In genomic region chr12:79806990-79807389, GRCm38 (mm10) we compare ENCODE assay signal across 12 mouse cellular contexts.
DNase-seq lines count a peak whose midpoint lies in the region; ATAC-seq and TF ChIP-seq lines count a peak whose summit lies in the region.
"Had no signal": no experiment of that assay in that cellular context is flagged by ENCODE, and none has a peak within 500 bp of the region (broad histone marks: within the 10 kb centered on the region; RNA-seq: fewer than 3 reads in every experiment).

No protein-coding gene starts in this region.

- peak overlapping the region; percentile 88 for H3K27ac ChIP-seq in forebrain, embryonic 10.5 days
- H3K27ac ChIP-seq in forebrain, postnatal 0 days (ENCODE audit: low read depth, low read length): no peak overlapping the region
- H3K27ac ChIP-seq in neural tube, embryonic 11.5 days (ENCODE audit: low read depth, low read length): peak overlapping the region; percentile 74
- 0 out of 2 replicates have a peak overlapping the region, but pooled peaks have one; percentile 29 for H3K27ac ChIP-seq in limb, embryonic 14.5 days (replicated peaks; ENCODE audit: low read depth, low read length)
- H3K27ac ChIP-seq: liver, embryonic 13.5 days had no signal

- H3K27me3 ChIP-seq in forebrain, embryonic 10.5 days (ENCODE audit: poor library complexity, severe bottlenecking): peaks cover 39% of the 10 kb centered on the region
- H3K27me3 ChIP-seq in forebrain, postnatal 0 days (ENCODE audit: insufficient read depth, low read length): no peaks in the 10 kb centered on the region
- no peaks in the 10 kb centered on the region for H3K27me3 ChIP-seq in neural tube, embryonic 11.5 days (ENCODE audit: control insufficient read depth, insufficient read depth, low read length)
- no peaks in the 10 kb centered on the region for H3K27me3 ChIP-seq in limb, embryonic 14.5 days (ENCODE audit: control insufficient read depth, insufficient read depth, low read length)
- H3K27me3 ChIP-seq: liver, embryonic 13.5 days had no signal

- no peaks in the 10 kb centered on the region for H3K36me3 ChIP-seq in forebrain, embryonic 10.5 days (replicated peaks)
- H3K36me3 ChIP-seq in forebrain, postnatal 0 days (ENCODE audit: insufficient read depth): no peaks in the 10 kb centered on the region
- no peaks in the 10 kb centered on the region for H3K36me3 ChIP-seq in neural tube, embryonic 11.5 days (ENCODE audit: control insufficient read depth, insufficient read depth, low read length)
- no peaks in the 10 kb centered on the region for H3K36me3 ChIP-seq in limb, embryonic 14.5 days (ENCODE audit: control insufficient read depth, insufficient read depth, low read length)
- H3K36me3 ChIP-seq: liver, embryonic 13.5 days had no signal

- no peak overlapping the region for H3K4me2 ChIP-seq in forebrain, postnatal 0 days (ENCODE audit: low read depth)
- no peak overlapping the region; the same call in 1 of the 2 replicates for H3K4me2 ChIP-seq in neural tube, embryonic 11.5 days (ENCODE audit: low read depth)
- no peak overlapping the region for H3K4me2 ChIP-seq in limb, embryonic 14.5 days (replicated peaks; ENCODE audit: low read depth, low read length, severe bottlenecking)
- H3K4me2 ChIP-seq: liver, embryonic 13.5 days had no signal

- WGBS in forebrain, embryonic 10.5 days: 28% methylated on average over 4 of the region's 4 CpGs
- WGBS in forebrain, postnatal 0 days: 36% methylated on average over 4 of the region's 4 CpGs
- WGBS in neural tube, embryonic 11.5 days: 51% methylated on average over 4 of the region's 4 CpGs
- WGBS in limb, embryonic 14.5 days: 69% methylated on average over 4 of the region's 4 CpGs

- no peak overlapping the region for H3K9ac ChIP-seq in forebrain, postnatal 0 days
- peak overlapping the region; percentile 44 for H3K9ac ChIP-seq in neural tube, embryonic 11.5 days (ENCODE audit: low read length)
- no peak overlapping the region for H3K9ac ChIP-seq in limb, embryonic 14.5 days (ENCODE audit: low read depth, low read length, severe bottlenecking)
- H3K9ac ChIP-seq: liver, embryonic 13.5 days had no signal

- no peak for DNase-seq in forebrain, embryonic 10.5 days (ENCODE audit: extremely low spot score, low spot score)
- DNase-seq in forebrain, postnatal 0 days: no peak
- DNase-seq in neural tube, embryonic 11.5 days (ENCODE audit: low spot score): no peak
- no peak for DNase-seq in neural tube, embryonic 10.5 days (ENCODE audit: extremely low spot score, low spot score)
- DNase-seq in limb, embryonic 14.5 days (ENCODE audit: low spot score): no peak
- DNase-seq in retina, embryonic 14.5 days (ENCODE audit: low spot score): no peak
- no peak for DNase-seq in left cerebral cortex, postnatal 10 days (ENCODE audit: extremely low spot score in 1 of 2, low spot score in 2 of 2)
- DNase-seq: gastrocnemius, postnatal 36 days; kidney, adult 18-20 months; liver, embryonic 13.5 days; thymus, adult 2 months had no signal

- no peak for ATAC-seq in forebrain, postnatal 0 days
- ATAC-seq in neural tube, embryonic 11.5 days (ENCODE audit: insufficient read depth, low FRiP score, low TSS enrichment): no peak
- ATAC-seq in limb, embryonic 14.5 days (ENCODE audit: low FRiP score, low read depth): no peak
- ATAC-seq in CD4-positive, CD25-positive, alpha-beta regulatory T cell, adult 4 months: no peak

- peak overlapping the region; percentile 29 for H3K4me3 ChIP-seq in forebrain, embryonic 10.5 days
- H3K4me3 ChIP-seq in forebrain, postnatal 0 days (ENCODE audit: low read depth, low read length): no peak overlapping the region
- no peak overlapping the region for H3K4me3 ChIP-seq in neural tube, embryonic 11.5 days (ENCODE audit: low read depth, low read length)
- H3K4me3 ChIP-seq in limb, embryonic 14.5 days (replicated peaks; ENCODE audit: low read length): no peak overlapping the region
- H3K4me3 ChIP-seq: liver, embryonic 13.5 days had no signal

- TF ChIP-seq POLR2A in limb, embryonic 14.5 days (IDR thresholded peaks at IDR 0.05; ENCODE audit: borderline replicate concordance, extremely low read depth, insufficient read depth, insufficient read length): no peak

- H3K9me3 ChIP-seq in forebrain, embryonic 10.5 days: no peaks in the 10 kb centered on the region
- H3K9me3 ChIP-seq in forebrain, postnatal 0 days (ENCODE audit: low read length): no peaks in the 10 kb centered on the region
- H3K9me3 ChIP-seq in neural tube, embryonic 11.5 days (ENCODE audit: control insufficient read depth, low read length): no peaks in the 10 kb centered on the region
- no peaks in the 10 kb centered on the region for H3K9me3 ChIP-seq in limb, embryonic 14.5 days (ENCODE audit: control insufficient read depth, low read length)
- H3K9me3 ChIP-seq: liver, embryonic 13.5 days had no signal

- no peak for TF ChIP-seq CTCF in forebrain, postnatal 0 days (IDR thresholded peaks at IDR 0.05; ENCODE audit: low read depth)

- peaks cover 88% of the 10 kb centered on the region for H3K4me1 ChIP-seq in forebrain, embryonic 10.5 days
- H3K4me1 ChIP-seq in forebrain, postnatal 0 days (ENCODE audit: insufficient read depth): peaks cover 5% of the 10 kb centered on the region; the same call in 1 of the 2 replicates
- peaks cover 31% of the 10 kb centered on the region for H3K4me1 ChIP-seq in neural tube, embryonic 11.5 days (ENCODE audit: control insufficient read depth, insufficient read depth, low read length)
- peaks cover 30% of the 10 kb centered on the region for H3K4me1 ChIP-seq in limb, embryonic 14.5 days (ENCODE audit: control insufficient read depth, insufficient read depth, low read length)

- intact Hi-C loops in left cerebral cortex, postnatal 10 days (cut with DNase I): no loop called here
